Mouse (Mus musculus) heart, postnatal 36 days (tissue): Measurements from ENCODE around the gene Zfp146. TPM values are rescaled to one million over a fixed set of nuclear protein-coding genes. Genes with fewer than 3 reads are reported as not detected.
"Not testable (repeated sequence)": the region's sequence is repeated elsewhere in the genome, so short reads cannot be mapped to it uniquely, and the experiment has no call there.

Experiments
- DNase-seq, 2 experiments: peaks; one replicate each; pipeline ENCODE4 v3.0.0; 2021 to 2022
- intact Hi-C: fragments of 180-260 bp; cut with DNase I; formaldehyde crosslinking; loops from one replicate; pipeline ENCODE4 v1.15.1; 2025
- total RNA-seq, 2 experiments: library from RNA; stranded (reverse); gene quantifications; 2 replicates each; pipeline ENCODE4 v1.2.3; 2021

The Zfp146 gene
- total RNA-seq, 2 experiments from 2014 or later, result 26.3 to 30.3 TPM

GRCm38 (mm10) chr7:30143555-30144209 lies 25.9 kb downstream of the Zfp146 start:
- peak; percentile 43 to 53 for DNase-seq
- intact Hi-C loops, result no loop called here

- DNase-seq, result no peak
- intact Hi-C loops, result no loop called here
Measured at GRCm38 (mm10) chr7:30143170-30143554, 26.4 kb downstream of the Zfp146 start.

DNA sequence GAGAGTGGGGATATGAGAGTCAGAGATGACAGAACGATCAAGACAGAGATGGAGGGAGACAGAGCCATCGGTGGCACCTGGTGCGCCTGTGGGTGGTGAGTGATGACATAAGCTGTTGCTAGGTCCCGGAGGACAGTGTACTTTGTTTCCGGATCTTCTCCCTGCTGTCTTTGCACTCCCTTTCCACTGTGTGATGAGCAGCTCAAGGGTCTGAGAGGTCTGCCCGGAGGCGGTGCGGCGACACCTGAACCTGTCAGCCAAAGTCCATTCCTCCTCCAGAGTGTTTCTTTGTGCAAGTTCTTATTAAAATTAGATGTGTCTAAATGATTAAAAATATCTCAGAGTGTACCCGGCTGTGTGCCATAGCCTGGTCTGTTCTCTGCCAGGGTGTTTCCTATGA lies 32.7 kb downstream of the Zfp146 start:
- intact Hi-C loops, result no loop called here
- DNase-seq, result no peak

DNA sequence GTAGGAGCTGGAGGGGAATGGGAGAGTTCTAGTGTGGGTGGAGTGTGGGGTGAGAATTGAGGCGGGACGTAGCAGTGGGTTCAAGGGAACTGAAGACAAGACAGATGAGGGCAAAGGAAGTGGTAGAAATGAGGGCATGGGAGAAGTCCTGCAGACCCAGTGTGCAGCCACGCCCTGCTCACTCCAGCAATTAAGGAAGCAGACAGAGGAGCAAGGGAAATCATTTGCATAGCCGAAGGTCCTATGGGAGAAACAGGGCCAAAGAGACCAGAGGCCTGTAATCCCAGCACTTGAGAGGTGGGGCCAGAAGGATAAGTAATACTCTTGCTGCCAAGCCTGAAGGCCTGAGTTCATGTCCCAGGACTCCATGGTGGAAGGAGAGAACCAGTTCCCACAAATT lies 37.2 kb downstream of the Zfp146 start:
- intact Hi-C loops, result no loop called here

GRCm38 (mm10) chr7:30129900-30130299 lies 39.6 kb downstream of the Zfp146 start:
- intact Hi-C loops, result no loop called here
- no peak for DNase-seq

More for the DNA sequence above, 37.2 kb downstream of the Zfp146 start:
- no peak for DNase-seq

- no peak for DNase-seq
- intact Hi-C loops, result loop anchor here (2.0 to 5.0 kb wide), 2 partner anchors 35 to 47 kb away; partner anchors contain the start of gene Zfp146
Measured at GRCm38 (mm10) chr7:30122188-30122530, 47.4 kb downstream of the Zfp146 start.

DNA sequence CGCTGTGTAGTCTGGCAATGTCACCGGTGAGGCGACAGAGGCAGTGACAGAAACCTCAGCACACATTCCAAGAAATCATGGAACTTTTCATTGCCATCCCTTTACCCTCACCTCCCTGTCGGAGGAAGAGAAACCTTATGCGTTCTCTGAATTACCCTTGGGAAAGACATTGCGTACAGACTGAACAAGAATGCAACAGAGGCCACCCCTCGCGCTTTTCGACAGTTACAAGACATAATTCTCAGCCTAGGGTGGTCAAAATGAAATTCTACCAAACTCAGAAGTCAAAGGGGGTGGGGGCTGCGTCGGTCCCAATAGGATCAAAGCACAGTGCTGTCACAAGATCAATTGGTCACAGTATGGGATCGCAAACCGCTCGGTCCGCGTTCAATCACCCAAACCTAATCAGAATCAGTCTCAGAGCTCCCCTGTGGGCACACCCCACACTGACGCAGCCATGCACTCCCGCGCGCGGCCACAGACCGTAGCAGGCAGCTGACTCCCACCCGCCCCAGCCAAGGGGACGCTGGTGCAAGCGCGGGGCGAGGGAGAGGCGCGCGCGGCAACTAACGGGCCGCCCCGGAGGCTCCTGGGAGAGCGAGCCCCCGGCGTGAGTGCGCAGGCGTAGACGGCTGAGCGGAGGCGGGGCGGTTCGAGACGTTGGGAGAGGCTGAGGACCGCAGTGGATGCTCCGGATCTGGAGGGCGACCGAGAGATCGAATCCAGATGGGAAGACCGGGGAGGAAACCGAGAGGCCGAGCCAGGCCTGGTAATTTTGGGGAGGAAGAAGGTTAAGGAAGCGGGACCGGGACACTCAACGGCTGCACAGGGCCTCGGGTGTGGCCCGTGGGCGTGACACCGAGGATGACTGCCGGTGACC lies 48.0 kb downstream of the Zfp146 start, which contains the start of gene Zfp382:
Gene Zfp382, plus strand, starts transcription at position 635 of the 880 bp plus-strand sequence.
- intact Hi-C loops, result loop anchor here (2.0 to 5.0 kb wide), 3 partner anchors 23 to 47 kb away; partner anchors contain the start of gene Zfp146
- peak; percentile 92 to 93 for DNase-seq

GRCm38 (mm10) chr7:30117935-30118334 lies 51.6 kb downstream of the Zfp146 start:
- DNase-seq, intact Hi-C loops: not testable (repeated sequence)

GRCm38 (mm10) chr7:30116076-30116475 lies 53.5 kb downstream of the Zfp146 start:
- intact Hi-C loops, result no loop called here
- no peak for DNase-seq

Other genes starting within 250 kb of the Zfp146 start
- gene Zfp74, start 215.7 kb downstream of the Zfp146 start, total RNA-seq, result 1 to 10 TPM; 5.9 TPM
- 10 to 100 TPM; 22.0 to 22.7 TPM for gene Zfp568, start 185.8 kb downstream of the Zfp146 start, total RNA-seq
- 1 to 10 TPM; 2.4 to 2.7 TPM for gene Zfp14, start 118.4 kb downstream of the Zfp146 start, total RNA-seq
- gene Zfp82, start 96.8 kb downstream of the Zfp146 start, total RNA-seq, result 1 to 10 TPM; 1.7 to 2.6 TPM
- not detected for gene Gm26920, start 79.3 kb downstream of the Zfp146 start, total RNA-seq
- 1 to 10 TPM; 1.8 to 2.7 TPM for gene Zfp566, start 79.2 kb downstream of the Zfp146 start, total RNA-seq
- gene Zfp260, start 75.0 kb downstream of the Zfp146 start, total RNA-seq, result 10 to 100 TPM; 30.9 to 35.3 TPM
- 1 to 10 TPM; 1.8 to 2.7 TPM for gene Zfp382, start 47.8 kb downstream of the Zfp146 start, total RNA-seq
- gene Cox7a1, start 14.4 kb upstream of the Zfp146 start, total RNA-seq, result 1,000 to 10,000 TPM; 2,810 to 3,153 TPM
- 100 to 1,000 TPM; 289 to 298 TPM for gene Capns1, start 29.1 kb upstream of the Zfp146 start, total RNA-seq
- gene Polr2i, start 62.2 kb upstream of the Zfp146 start, total RNA-seq, result 10 to 100 TPM; 52.3 to 59.5 TPM
- 10 to 100 TPM; 58.8 to 61.7 TPM for gene Tbcb, start 62.5 kb upstream of the Zfp146 start, total RNA-seq
- not detected for gene Ovol3, start 66.0 kb upstream of the Zfp146 start, total RNA-seq
- under 1 TPM; 0.22 to 0.35 TPM for gene Thap8, start 110.3 kb upstream of the Zfp146 start, total RNA-seq
- gene Wdr62, start 110.7 kb upstream of the Zfp146 start, total RNA-seq, result 1 to 10 TPM; 1.5 to 1.9 TPM
- 10 to 100 TPM in 1 of 2 experiments, 1 to 10 TPM in 1; 6.0 to 11.4 TPM for gene Clip3, start 122.0 kb upstream of the Zfp146 start, total RNA-seq
- 10 to 100 TPM; 22.0 to 23.0 TPM for gene Alkbh6, start 139.0 kb upstream of the Zfp146 start, total RNA-seq
- 1 to 10 TPM in 1 of 2 experiments, under 1 TPM in 1; 0.81 to 1.3 TPM for gene Syne4, start 145.1 kb upstream of the Zfp146 start, total RNA-seq
- gene E130208F15Rik, start 152.0 kb upstream of the Zfp146 start, total RNA-seq, result under 1 TPM; 0.65 to 0.78 TPM
- 10 to 100 TPM; 12.0 to 12.5 TPM for gene Sdhaf1, start 154.1 kb upstream of the Zfp146 start, total RNA-seq
- 1 to 10 TPM; 1.3 to 1.4 TPM for gene Lrfn3, start 193.0 kb upstream of the Zfp146 start, total RNA-seq
- gene Tyrobp, start 244.0 kb upstream of the Zfp146 start, total RNA-seq, result 10 to 100 TPM; 22.1 to 22.4 TPM